Mouse (Mus musculus): ENCODE results near the gene Akr7a5. TPM values are rescaled to one million over a fixed set of nuclear protein-coding genes. Genes with fewer than 3 reads are reported as not detected.

Gene Akr7a5
- polyA plus RNA-seq, 1 experiment from 2014 or later: 61.4 TPM

GRCm38 (mm10) chr4:139318449-139318848 lies 7.9 kb downstream of the Akr7a5 start:
- H3K4me3 ChIP-seq (ENCODE audit: low read depth, low read length): no peak overlapping the region
- WGBS: 91% methylated on average over 11 of the region's 11 CpGs
- H3K27ac ChIP-seq (ENCODE audit: low read length): no peak overlapping the region
- no peaks in the 10 kb centered on the region for H3K27me3 ChIP-seq (replicated peaks; ENCODE audit: insufficient read depth, low read length)
- no peak overlapping the region for H3K4me2 ChIP-seq (replicated peaks; ENCODE audit: low read depth, low read length)
- H3K9me3 ChIP-seq (ENCODE audit: low read length): no peaks in the 10 kb centered on the region
- no peak overlapping the region for H3K9ac ChIP-seq (replicated peaks; ENCODE audit: low read depth)
- 0 out of 2 replicates have a peak, but pooled peaks cover 6% of the 10 kb centered on the region for H3K36me3 ChIP-seq (ENCODE audit: insufficient read depth, low read length)
- no peak for TF ChIP-seq EP300 (IDR thresholded peaks at IDR 0.05)
- TF ChIP-seq CTCF (IDR thresholded peaks at IDR 0.05): no peak
- H3K4me1 ChIP-seq (ENCODE audit: insufficient read depth, low read depth, low read length): no peaks in the 10 kb centered on the region
- no peak for ATAC-seq
- no peak for DNase-seq (ENCODE audit: low spot score)

- no peak overlapping the region for H3K9ac ChIP-seq (replicated peaks; ENCODE audit: low read depth)
- no peaks in the 10 kb centered on the region for H3K9me3 ChIP-seq (ENCODE audit: low read length)
- no peak overlapping the region for H3K4me3 ChIP-seq (ENCODE audit: low read depth, low read length)
- H3K36me3 ChIP-seq (ENCODE audit: insufficient read depth, low read length): 0 out of 2 replicates have a peak, but pooled peaks cover 6% of the 10 kb centered on the region
- no peak for DNase-seq (ENCODE audit: low spot score)
- H3K4me2 ChIP-seq (replicated peaks; ENCODE audit: low read depth, low read length): no peak overlapping the region
- no peak for ATAC-seq
- 87% methylated on average over 4 of the region's 4 CpGs for WGBS
- no peak overlapping the region for H3K27ac ChIP-seq (ENCODE audit: low read length)
- H3K4me1 ChIP-seq (ENCODE audit: insufficient read depth, low read depth, low read length): no peaks in the 10 kb centered on the region
- no peaks in the 10 kb centered on the region for H3K27me3 ChIP-seq (replicated peaks; ENCODE audit: insufficient read depth, low read length)
- TF ChIP-seq CTCF (IDR thresholded peaks at IDR 0.05) (no peak), EP300 (IDR thresholded peaks at IDR 0.05) (no peak)
Observed at GRCm38 (mm10) chr4:139319740-139320139, 9.2 kb downstream of the Akr7a5 start.

GRCm38 (mm10) chr4:139330605-139331004 lies 20.1 kb downstream of the Akr7a5 start:
- ATAC-seq (peak; percentile 95), DNase-seq (ENCODE audit: low spot score) (peak; percentile 92)
- H3K4me3 ChIP-seq (ENCODE audit: low read depth, low read length): peak overlapping the region; percentile 8; the same call in 1 of the 2 replicates
- H3K27me3 ChIP-seq (replicated peaks; ENCODE audit: insufficient read depth, low read length): no peaks in the 10 kb centered on the region
- H3K36me3 ChIP-seq (ENCODE audit: insufficient read depth, low read length): no peaks in the 10 kb centered on the region
- peak overlapping the region; percentile 35 for H3K4me2 ChIP-seq (replicated peaks; ENCODE audit: low read depth, low read length)
- H3K27ac ChIP-seq (ENCODE audit: low read length): no peak overlapping the region
- H3K4me1 ChIP-seq (ENCODE audit: insufficient read depth, low read depth, low read length): no peaks in the 10 kb centered on the region
- TF ChIP-seq CTCF (IDR thresholded peaks at IDR 0.05): peak; percentile 82
- TF ChIP-seq EP300 (IDR thresholded peaks at IDR 0.05): no peak
- 6% methylated on average over 10 of the region's 10 CpGs for WGBS
- no peaks in the 10 kb centered on the region for H3K9me3 ChIP-seq (ENCODE audit: low read length)
- H3K9ac ChIP-seq (replicated peaks; ENCODE audit: low read depth): no peak overlapping the region

GRCm38 (mm10) chr4:139334631-139335295 lies 24.2 kb downstream of the Akr7a5 start:
- Histone ChIP-seq H3K36me3 (ENCODE audit: insufficient read depth, low read length) (no peaks in the 10 kb centered on the region), H3K4me2 (replicated peaks; ENCODE audit: low read depth, low read length) (no peak overlapping the region), H3K27ac (ENCODE audit: low read length) (no peak overlapping the region), H3K9me3 (ENCODE audit: low read length) (no peaks in the 10 kb centered on the region), H3K9ac (replicated peaks; ENCODE audit: low read depth) (no peak overlapping the region), H3K4me1 (ENCODE audit: insufficient read depth, low read depth, low read length) (no peaks in the 10 kb centered on the region), H3K4me3 (ENCODE audit: low read depth, low read length) (no peak overlapping the region), H3K27me3 (replicated peaks; ENCODE audit: insufficient read depth, low read length) (no peaks in the 10 kb centered on the region)
- TF ChIP-seq CTCF (IDR thresholded peaks at IDR 0.05) (no peak), EP300 (IDR thresholded peaks at IDR 0.05) (no peak)
- DNase-seq (ENCODE audit: low spot score): no peak
- no peak for ATAC-seq
- WGBS: 20% methylated on average over 8 of the region's 9 CpGs

GRCm38 (mm10) chr4:139335507-139335906 lies 25.0 kb downstream of the Akr7a5 start:
- ATAC-seq (peak; percentile 23), DNase-seq (ENCODE audit: low spot score) (no peak)
- Histone ChIP-seq H3K9me3 (ENCODE audit: low read length) (no peaks in the 10 kb centered on the region), H3K27ac (ENCODE audit: low read length) (no peak overlapping the region), H3K9ac (replicated peaks; ENCODE audit: low read depth) (no peak overlapping the region), H3K27me3 (replicated peaks; ENCODE audit: insufficient read depth, low read length) (no peaks in the 10 kb centered on the region), H3K4me2 (replicated peaks; ENCODE audit: low read depth, low read length) (no peak overlapping the region), H3K36me3 (ENCODE audit: insufficient read depth, low read length) (no peaks in the 10 kb centered on the region), H3K4me1 (ENCODE audit: insufficient read depth, low read depth, low read length) (no peaks in the 10 kb centered on the region), H3K4me3 (ENCODE audit: low read depth, low read length) (no peak overlapping the region)
- TF ChIP-seq EP300 (IDR thresholded peaks at IDR 0.05) (no peak), CTCF (IDR thresholded peaks at IDR 0.05) (no peak)
- WGBS: 36% methylated on average over 7 of the region's 7 CpGs

- Histone ChIP-seq H3K9me3 (ENCODE audit: low read length) (no peaks in the 10 kb centered on the region), H3K27ac (ENCODE audit: low read length) (no peak overlapping the region), H3K4me2 (replicated peaks; ENCODE audit: low read depth, low read length) (peak overlapping the region; percentile 39), H3K4me3 (ENCODE audit: low read depth, low read length) (0 out of 2 replicates have a peak overlapping the region, but pooled peaks have one; percentile 2), H3K27me3 (replicated peaks; ENCODE audit: insufficient read depth, low read length) (no peaks in the 10 kb centered on the region), H3K36me3 (ENCODE audit: insufficient read depth, low read length) (no peaks in the 10 kb centered on the region), H3K4me1 (ENCODE audit: insufficient read depth, low read depth, low read length) (no peaks in the 10 kb centered on the region), H3K9ac (replicated peaks; ENCODE audit: low read depth) (no peak overlapping the region)
- WGBS: 24% methylated on average over 24 of the region's 24 CpGs
- peak; percentile 90 for TF ChIP-seq CTCF (IDR thresholded peaks at IDR 0.05)
- TF ChIP-seq EP300 (IDR thresholded peaks at IDR 0.05): no peak
- DNase-seq (ENCODE audit: low spot score): peak; percentile 88
- ATAC-seq: peak; percentile 81
Observed at GRCm38 (mm10) chr4:139336822-139337483, 26.4 kb downstream of the Akr7a5 start.
